Mouse (Mus musculus): ENCODE measurements at regions not wholly inside any gene's neighbourhood (a gene's known extent, or its start where the extent isn't known, plus 50 kb on each side); places are given as distances from the start of the nearest gene placed in this dataset.

DNA sequence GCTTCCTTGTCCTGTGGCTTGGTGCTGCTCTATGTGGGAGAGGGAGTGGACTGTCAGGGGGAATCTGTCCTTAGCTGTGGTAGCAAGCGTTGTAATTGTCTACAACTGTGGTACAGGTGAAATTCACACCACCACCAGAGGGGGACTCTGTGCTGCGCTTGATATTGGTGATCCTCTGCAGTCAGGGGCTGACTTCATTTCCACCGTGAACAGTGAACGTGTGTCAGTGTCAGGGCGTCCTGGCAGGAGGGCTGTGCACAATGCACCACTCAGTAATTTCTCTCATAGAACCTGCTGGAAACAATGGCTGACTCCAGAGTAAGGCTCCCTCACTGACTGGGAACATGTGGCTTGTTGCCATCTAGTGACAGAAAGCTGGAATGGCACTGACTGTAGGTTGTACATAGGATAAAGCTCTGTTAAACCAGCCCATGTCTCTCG is 102.6 kb downstream of the Tex29 start:
- peak; percentile 65 for TF ChIP-seq CTCF (conservative IDR thresholded peaks at IDR 0.05; ENCODE audit: insufficient read depth, insufficient read length, low read depth, low read length)
- no peak for TF ChIP-seq POLR2A (IDR thresholded peaks at IDR 0.05; ENCODE audit: low read depth, low read length)
